Mouse (Mus musculus) midbrain, embryonic 11.5 days (tissue): ENCODE results near the gene Clcn6. TPM values are rescaled to one million over a fixed set of nuclear protein-coding genes. Genes with fewer than 3 reads are reported as not detected.

ENCODE experiments used
- ATAC-seq: fragments of 200-750 bp; cut with Nextera tagmentation; 2 replicates; pipeline ENCODE4 v1.8.0; 2017; ENCODE audit warnings: moderate TSS enrichment, moderate library complexity; ENCODE audit not compliant: low FRiP score
- DNase-seq: peaks from one replicate; pipeline ENCODE4 v3.0.0; 2015; ENCODE audit warnings: low spot score; ENCODE audit errors: missing footprints
- H3K27ac ChIP-seq: fragments of 300-500 bp; sonication (generic); 2 replicates; pipeline ENCODE4 v1.5.1; 2014; ENCODE audit warnings: low read depth, low read length
- H3K27me3 ChIP-seq: fragments of 300-500 bp; sonication (generic); 2 replicates; pipeline ENCODE4 v1.6.1; 2014; ENCODE audit warnings: mild to moderate bottlenecking, low read length, moderate library complexity, mixed read lengths; ENCODE audit not compliant: control insufficient read depth, insufficient read depth
- H3K36me3 ChIP-seq: fragments of 300-500 bp; sonication (generic); 2 replicates; pipeline ENCODE4 v1.6.1; 2014; ENCODE audit warnings: mild to moderate bottlenecking, low read length, moderate library complexity, mixed read lengths; ENCODE audit not compliant: control insufficient read depth, insufficient read depth
- H3K4me1 ChIP-seq: fragments of 300-500 bp; sonication (generic); 2 replicates; pipeline ENCODE4 v1.6.1; 2014; ENCODE audit warnings: low read length; ENCODE audit not compliant: control insufficient read depth, insufficient read depth
- H3K4me2 ChIP-seq: fragments of 300-500 bp; sonication (generic); 2 replicates; pipeline ENCODE4 v1.6.1; 2014; ENCODE audit warnings: mild to moderate bottlenecking, moderate library complexity
- H3K4me3 ChIP-seq: fragments of 300-500 bp; sonication (generic); 2 replicates; pipeline ENCODE4 v1.5.1; 2014; ENCODE audit warnings: low read depth, low read length
- H3K9ac ChIP-seq: fragments of 300-500 bp; sonication (generic); 2 replicates; pipeline ENCODE4 v1.6.1; 2014; ENCODE audit warnings: low read length
- H3K9me3 ChIP-seq: fragments of 300-500 bp; sonication (generic); 2 replicates; pipeline ENCODE4 v1.6.1; 2016; ENCODE audit warnings: low read length; ENCODE audit not compliant: control insufficient read depth
- WGBS: fragments of 180-500 bp; shearing (Covaris S2); extraction: QIAGEN DNeasy Blood & Tissue Kit; methylation state at CpG from one replicate; pipeline ENCODE4 v1.1.7; 2014; 5-methylcytosine and 5-hydroxymethylcytosine counted together
- polyA plus RNA-seq: library from polyadenylated mRNA; unstranded; fragments of >200 nt; fragmentation: Nextera tagmentation; extraction: Ambion mirVana; gene quantifications from 2 replicates; pipeline ENCODE4 v1.2.1, GENCODE M21; 2014

Gene Clcn6
- polyA plus RNA-seq, 1 experiment from 2014 or later = 20.2 TPM

GRCm38 (mm10) chr4:147995311-147995710, 43.3 kb downstream of the Clcn6 start:
- H3K27ac ChIP-seq = no peak overlapping the region
- ATAC-seq (no peak), DNase-seq (peak; percentile 62)
- H3K9ac ChIP-seq = no peak overlapping the region
- H3K4me1 ChIP-seq = no peaks in the 10 kb centered on the region
- no peaks in the 10 kb centered on the region for H3K27me3 ChIP-seq
- WGBS = 76% methylated on average over 3 of the region's 3 CpGs
- H3K9me3 ChIP-seq = no peaks in the 10 kb centered on the region
- no peaks in the 10 kb centered on the region for H3K36me3 ChIP-seq
- no peak overlapping the region for H3K4me2 ChIP-seq
- H3K4me3 ChIP-seq = no peak overlapping the region

GRCm38 (mm10) chr4:147993571-147994095, 45.0 kb downstream of the Clcn6 start:
- no peak for ATAC-seq
- Histone ChIP-seq H3K27ac (no peak overlapping the region), H3K9me3 (no peaks in the 10 kb centered on the region), H3K4me2 (no peak overlapping the region), H3K27me3 (no peaks in the 10 kb centered on the region), H3K36me3 (no peaks in the 10 kb centered on the region), H3K4me3 (no peak overlapping the region), H3K9ac (no peak overlapping the region), H3K4me1 (no peaks in the 10 kb centered on the region)
- peak; percentile 51 for DNase-seq
- 71% methylated on average over 7 of the region's 7 CpGs for WGBS

- H3K9me3 ChIP-seq = no peaks in the 10 kb centered on the region
- WGBS = 37% methylated on average over 20 of the region's 20 CpGs
- DNase-seq = peak; percentile 85
- H3K4me2 ChIP-seq = no peak within 1 kb of the TSS
- no peaks in the 10 kb centered on the region for H3K36me3 ChIP-seq
- no peak within 1 kb of the TSS for H3K27ac ChIP-seq
- no peaks in the 10 kb centered on the region for H3K4me1 ChIP-seq
- H3K9ac ChIP-seq = no peak within 1 kb of the TSS
- 0 out of 2 replicates have a peak, but pooled peaks have one; percentile 14 for ATAC-seq
- H3K4me3 ChIP-seq = no peak within 1 kb of the TSS
- no peaks in the 10 kb centered on the region for H3K27me3 ChIP-seq
These were observed 53.2 kb downstream of the Clcn6 start, which contains the start of gene Nppb for GRCm38 (mm10) chr4:147985205-147986132. Nppb (plus strand) TSS chr4:147985788.

- Histone ChIP-seq H3K9ac (no peak overlapping the region), H3K36me3 (no peaks in the 10 kb centered on the region), H3K4me1 (no peaks in the 10 kb centered on the region), H3K4me2 (no peak overlapping the region), H3K27me3 (no peaks in the 10 kb centered on the region), H3K4me3 (no peak overlapping the region), H3K9me3 (peaks cover 4% of the 10 kb centered on the region; the same call in 1 of the 2 replicates), H3K27ac (no peak overlapping the region)
- 80% methylated on average over 7 of the region's 7 CpGs for WGBS
- ATAC-seq (no peak), DNase-seq (no peak)
These were observed 59.2 kb downstream of the Clcn6 start for GRCm38 (mm10) chr4:147979441-147979860.

- Histone ChIP-seq H3K4me2 (no peak overlapping the region), H3K9me3 (peaks cover 4% of the 10 kb centered on the region; the same call in 1 of the 2 replicates), H3K27me3 (no peaks in the 10 kb centered on the region), H3K36me3 (no peaks in the 10 kb centered on the region), H3K4me1 (no peaks in the 10 kb centered on the region), H3K4me3 (no peak overlapping the region), H3K27ac (no peak overlapping the region), H3K9ac (no peak overlapping the region)
- DNase-seq (no peak), ATAC-seq (no peak)
- 92% methylated on average over 6 of the region's 6 CpGs for WGBS
These were observed 60.2 kb downstream of the Clcn6 start for GRCm38 (mm10) chr4:147978391-147978790.

- WGBS = 81% methylated on average over 4 of the region's 4 CpGs
- H3K9ac ChIP-seq = no peak overlapping the region
- no peak for ATAC-seq
- H3K27me3 ChIP-seq = no peaks in the 10 kb centered on the region
- no peak overlapping the region for H3K4me3 ChIP-seq
- no peak for DNase-seq
- H3K4me1 ChIP-seq = no peaks in the 10 kb centered on the region
- H3K36me3 ChIP-seq = no peaks in the 10 kb centered on the region
- H3K4me2 ChIP-seq = no peak overlapping the region
- H3K9me3 ChIP-seq = peaks cover 4% of the 10 kb centered on the region; the same call in 1 of the 2 replicates
- no peak overlapping the region for H3K27ac ChIP-seq
These were observed 60.9 kb downstream of the Clcn6 start for GRCm38 (mm10) chr4:147977726-147978125.

- WGBS = 79% methylated on average over 3 of the region's 3 CpGs
- Histone ChIP-seq H3K36me3 (no peaks in the 10 kb centered on the region), H3K27ac (no peak overlapping the region), H3K4me1 (no peaks in the 10 kb centered on the region), H3K27me3 (no peaks in the 10 kb centered on the region), H3K4me2 (no peak overlapping the region), H3K9me3 (peaks cover 4% of the 10 kb centered on the region; the same call in 1 of the 2 replicates), H3K9ac (no peak overlapping the region), H3K4me3 (no peak overlapping the region)
- ATAC-seq (no peak), DNase-seq (no peak)
These were observed 62.4 kb downstream of the Clcn6 start for GRCm38 (mm10) chr4:147976237-147976636.

GRCm38 (mm10) chr4:147969337-147969736, 69.3 kb downstream of the Clcn6 start:
- H3K4me3 ChIP-seq = no peak overlapping the region
- H3K27me3 ChIP-seq = no peaks in the 10 kb centered on the region
- no peak overlapping the region for H3K27ac ChIP-seq
- no peak for ATAC-seq
- no peak overlapping the region for H3K9ac ChIP-seq
- H3K36me3 ChIP-seq = no peaks in the 10 kb centered on the region
- H3K9me3 ChIP-seq = no peaks in the 10 kb centered on the region
- no peaks in the 10 kb centered on the region for H3K4me1 ChIP-seq
- H3K4me2 ChIP-seq = no peak overlapping the region
- no peak for DNase-seq
- WGBS = 59% methylated on average over 9 of the region's 9 CpGs

GRCm38 (mm10) chr4:147968816-147969215, 69.8 kb downstream of the Clcn6 start:
- Histone ChIP-seq H3K9me3 (no peaks in the 10 kb centered on the region), H3K4me2 (no peak overlapping the region), H3K9ac (no peak overlapping the region), H3K27ac (no peak overlapping the region), H3K4me1 (no peaks in the 10 kb centered on the region), H3K27me3 (no peaks in the 10 kb centered on the region), H3K4me3 (no peak overlapping the region), H3K36me3 (no peaks in the 10 kb centered on the region)
- 82% methylated on average over 2 of the region's 2 CpGs for WGBS
- ATAC-seq (no peak), DNase-seq (no peak)
